Mouse (Mus musculus) cerebellum, postnatal 4 days (tissue): ENCODE results near the gene Copg2.

Experiments used
- DNase-seq, 2 experiments: peaks; one replicate each; pipeline ENCODE4 v3.0.0; 2022; ENCODE audit warnings: low spot score in 2 of 2, mixed read lengths in 1 of 2

Copg2 gene

GRCm38 (mm10) chr6:30896195-30896985 is at the start of gene Copg2:
Copg2 (minus strand) TSS chr6:30896794.
- DNase-seq: peak; percentile 88 to 97

- DNase-seq: no peak
These were observed 42.7 kb upstream of the Copg2 start for GRCm38 (mm10) chr6:30939264-30939663.

- no peak for DNase-seq
These were observed 26.2 kb upstream of the Copg2 start for GRCm38 (mm10) chr6:30922821-30923220.

- no peak for DNase-seq
These were observed 25.2 kb upstream of the Copg2 start for GRCm38 (mm10) chr6:30921826-30922225.

- peak in 1 of 2 experiments; percentile 5 for DNase-seq
These were observed 24.5 kb upstream of the Copg2 start for GRCm38 (mm10) chr6:30920834-30921675.

GRCm38 (mm10) chr6:30915473-30915872 is 18.9 kb upstream of the Copg2 start, which contains the start of gene Tsga13:
Tsga13 (minus strand) TSS chr6:30915573.
- DNase-seq: no peak

GRCm38 (mm10) chr6:30907970-30908369 is 11.4 kb upstream of the Copg2 start:
- DNase-seq: no peak

- DNase-seq: no peak
These were observed 8.3 kb upstream of the Copg2 start for GRCm38 (mm10) chr6:30904911-30905310.

- no peak for DNase-seq
These were observed 7.4 kb upstream of the Copg2 start for GRCm38 (mm10) chr6:30904033-30904432.

GRCm38 (mm10) chr6:30897520-30897919 is 926 bp upstream of the Copg2 start:
- no peak for DNase-seq

- no peak for DNase-seq
These were observed 363 bp upstream of the Copg2 start for GRCm38 (mm10) chr6:30896986-30897327.

- DNase-seq: peak in 1 of 2 experiments; percentile 2
These were observed 787 bp downstream of the Copg2 start for GRCm38 (mm10) chr6:30895819-30896194.

- no peak for DNase-seq
These were observed 3.5 kb downstream of the Copg2 start for GRCm38 (mm10) chr6:30893081-30893480.

GRCm38 (mm10) chr6:30891761-30892160 is 4.8 kb downstream of the Copg2 start:
- no peak for DNase-seq

GRCm38 (mm10) chr6:30884856-30885255 is 11.7 kb downstream of the Copg2 start:
- DNase-seq: no peak

- DNase-seq: no peak
These were observed 13.1 kb downstream of the Copg2 start for GRCm38 (mm10) chr6:30883491-30883890.

- no peak for DNase-seq
These were observed 19.9 kb downstream of the Copg2 start for GRCm38 (mm10) chr6:30876661-30877060.

- no peak for DNase-seq
These were observed 30.1 kb downstream of the Copg2 start for GRCm38 (mm10) chr6:30866501-30866900.

- no peak for DNase-seq
These were observed 31.4 kb downstream of the Copg2 start for GRCm38 (mm10) chr6:30865031-30865678.

- no peak for DNase-seq
These were observed 40.6 kb downstream of the Copg2 start for GRCm38 (mm10) chr6:30855956-30856355.

GRCm38 (mm10) chr6:30855205-30855604 is 41.4 kb downstream of the Copg2 start:
- DNase-seq: no peak

- DNase-seq: no peak
These were observed 46.8 kb downstream of the Copg2 start for GRCm38 (mm10) chr6:30849818-30850217.
